Mouse (Mus musculus) lung, embryonic 16.5 days (tissue): ENCODE data around the gene Pla2g2f. TPM values are rescaled to one million over a fixed set of nuclear protein-coding genes. Genes with fewer than 3 reads are reported as not detected.

Experiments used
- ATAC-seq: fragments of 200-750 bp; cut with Nextera tagmentation; 2 replicates; pipeline ENCODE4 v1.8.0; 2017; ENCODE audit warnings: low read depth, mild to moderate bottlenecking, moderate library complexity
- H3K27ac ChIP-seq: fragments of 300-500 bp; sonication (generic); 2 replicates; pipeline ENCODE4 v1.5.1; 2014; ENCODE audit warnings: mild to moderate bottlenecking, control low read depth, low read length
- H3K27me3 ChIP-seq: fragments of 300-500 bp; sonication (generic); 2 replicates; pipeline ENCODE4 v1.6.1; 2014; ENCODE audit warnings: low read depth, low read length, mixed read lengths; ENCODE audit not compliant: control insufficient read depth, insufficient read depth
- H3K36me3 ChIP-seq: fragments of 300-500 bp; sonication (generic); 2 replicates; pipeline ENCODE4 v1.6.1; 2014; ENCODE audit warnings: low read length; ENCODE audit not compliant: control insufficient read depth, insufficient read depth
- H3K4me1 ChIP-seq: fragments of 300-500 bp; sonication (generic); replicated peaks from 2 replicates; pipeline ENCODE4 v1.6.1; 2014; ENCODE audit warnings: low read length, mixed read lengths; ENCODE audit not compliant: control insufficient read depth, insufficient read depth
- H3K4me2 ChIP-seq: fragments of 300-500 bp; sonication (generic); 2 replicates; pipeline ENCODE4 v1.6.1; 2014; ENCODE audit warnings: low read depth, low read length, control low read depth
- H3K4me3 ChIP-seq: fragments of 300-500 bp; sonication (generic); 2 replicates; pipeline ENCODE4 v1.5.1; 2014; ENCODE audit warnings: mild to moderate bottlenecking, low read length, control low read depth
- H3K9ac ChIP-seq: fragments of 300-500 bp; sonication (generic); 2 replicates; pipeline ENCODE4 v1.6.1; 2014; ENCODE audit warnings: low read length, control low read depth
- H3K9me3 ChIP-seq: fragments of 300-500 bp; sonication (generic); 2 replicates; pipeline ENCODE4 v1.6.1; 2016; ENCODE audit warnings: low read length; ENCODE audit not compliant: control insufficient read depth
- WGBS: fragments of 180-500 bp; shearing (Covaris S2); extraction: QIAGEN DNeasy Blood & Tissue Kit; methylation state at CpG from one replicate; pipeline ENCODE4 v1.1.7; 2014; 5-methylcytosine and 5-hydroxymethylcytosine counted together
- polyA plus RNA-seq: library from polyadenylated mRNA; unstranded; fragments of >200 nt; fragmentation: Nextera tagmentation; extraction: Ambion mirVana; gene quantifications from 2 replicates; pipeline ENCODE4 v1.2.1, GENCODE M21; 2015

Pla2g2f gene
- polyA plus RNA-seq, 1 experiment from 2014 or later, result not detected

DNA sequence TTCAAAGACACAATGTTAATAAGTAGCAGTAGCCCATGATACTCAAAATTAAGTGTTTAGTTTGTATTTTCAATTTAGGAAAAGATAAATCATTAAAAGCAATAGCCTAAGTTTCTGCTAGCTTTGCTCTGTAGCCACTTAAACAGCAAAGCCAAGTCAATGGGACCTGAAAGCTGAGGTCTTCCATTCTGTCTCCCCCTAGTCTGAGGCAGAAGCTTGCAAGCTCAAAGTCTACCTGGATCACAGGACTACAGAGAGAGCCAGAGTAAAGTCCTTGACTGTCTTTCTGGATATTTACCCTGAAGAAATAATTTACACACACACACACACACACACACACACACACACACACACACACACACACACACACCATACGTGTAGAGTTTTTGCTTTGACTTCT, 43.2 kb downstream of the Pla2g2f start:
- no peak overlapping the region for H3K4me3 ChIP-seq
- no peak overlapping the region for H3K9ac ChIP-seq
- ATAC-seq, result no peak
- no peaks in the 10 kb centered on the region for H3K9me3 ChIP-seq
- H3K36me3 ChIP-seq, result no peaks in the 10 kb centered on the region
- no peaks in the 10 kb centered on the region for H3K27me3 ChIP-seq
- no peaks in the 10 kb centered on the region for H3K4me1 ChIP-seq
- WGBS, result 53% methylated on average over 1 of the region's 1 CpGs
- H3K27ac ChIP-seq, result no peak overlapping the region
- H3K4me2 ChIP-seq, result no peak overlapping the region

DNA sequence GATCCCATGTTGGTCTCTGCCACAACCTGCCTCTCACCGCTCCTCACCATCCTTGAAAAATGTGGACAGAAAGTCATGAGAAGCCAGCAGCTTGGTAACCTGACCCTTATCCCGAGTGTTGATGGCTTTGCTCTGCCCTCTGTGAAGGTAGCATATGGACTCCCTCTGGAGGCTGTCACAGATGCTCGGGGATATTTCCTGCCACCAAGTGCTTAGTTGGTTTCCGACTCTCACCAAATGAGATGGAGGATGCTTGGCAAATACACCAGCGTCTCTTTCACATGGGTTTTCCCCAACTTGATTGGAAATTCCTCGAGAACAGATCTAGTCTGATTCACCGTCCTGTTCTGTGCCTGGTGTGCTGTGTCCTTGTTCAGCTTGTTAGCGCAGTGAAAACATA, 44.8 kb downstream of the Pla2g2f start:
- no peak for ATAC-seq
- 64% methylated on average over 8 of the region's 8 CpGs for WGBS

DNA sequence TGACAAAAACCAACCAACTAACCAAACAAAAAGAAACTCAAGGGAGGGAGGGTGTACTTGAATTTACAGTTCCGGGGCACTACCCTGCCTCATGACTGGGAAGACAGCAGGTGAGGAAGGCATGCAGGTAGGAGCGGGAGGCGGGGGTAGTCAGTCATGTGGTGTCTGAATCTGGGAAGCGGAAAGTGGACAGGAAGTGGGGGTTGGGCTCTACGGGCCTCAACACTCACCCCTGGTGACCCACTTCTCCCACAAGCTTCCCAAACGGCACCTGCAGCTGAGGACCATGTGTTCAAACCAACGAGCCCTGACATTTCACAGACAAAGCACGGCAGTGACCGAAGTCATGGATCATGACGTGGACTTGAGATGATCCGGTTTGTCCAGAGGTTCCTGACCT, 45.3 kb downstream of the Pla2g2f start:
- ATAC-seq, result no peak
- 72% methylated on average over 11 of the region's 11 CpGs for WGBS

More for the DNA sequence above, 44.8 kb downstream of the Pla2g2f start:
- no peak overlapping the region for H3K27ac ChIP-seq
- no peak overlapping the region for H3K4me3 ChIP-seq
- no peaks in the 10 kb centered on the region for H3K4me1 ChIP-seq
- H3K9me3 ChIP-seq, result no peaks in the 10 kb centered on the region
- no peaks in the 10 kb centered on the region for H3K27me3 ChIP-seq
- no peak overlapping the region for H3K4me2 ChIP-seq
- no peak overlapping the region for H3K9ac ChIP-seq
- no peaks in the 10 kb centered on the region for H3K36me3 ChIP-seq

DNA sequence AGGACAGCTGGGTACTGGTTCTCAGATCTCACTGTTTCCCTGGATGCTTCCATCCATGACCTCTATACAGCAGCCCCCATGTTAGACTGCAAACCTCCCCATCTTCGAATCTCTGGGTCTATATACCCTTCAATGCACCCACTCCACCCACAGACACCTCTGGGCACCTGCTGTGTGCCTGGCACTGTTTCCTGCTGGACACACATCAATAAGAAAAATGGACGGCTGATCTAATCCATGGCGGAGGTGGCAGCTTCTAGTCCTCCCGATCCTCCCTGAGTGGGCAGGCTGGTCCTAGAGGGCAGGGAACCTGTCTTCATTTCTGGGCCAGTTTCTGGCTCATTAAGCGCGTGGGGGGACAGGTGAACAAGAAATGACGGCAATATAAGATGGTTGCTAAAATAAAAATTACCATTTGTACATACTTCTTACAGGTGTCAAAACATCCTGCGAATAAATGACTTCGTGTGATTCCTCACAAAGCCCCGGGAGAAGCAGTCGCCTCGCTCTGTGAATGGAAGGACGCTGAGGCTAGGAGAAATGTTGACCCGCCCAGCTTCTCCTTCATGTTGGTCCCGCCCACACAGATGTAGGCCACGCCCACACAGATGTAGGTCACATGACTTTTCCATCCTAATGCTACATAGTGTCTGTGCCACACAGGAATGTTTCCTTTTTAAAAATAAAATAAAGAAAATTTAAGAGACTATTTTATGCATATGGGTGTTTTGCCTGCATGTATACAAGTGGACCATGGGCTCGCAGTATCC, 46.2 kb downstream of the Pla2g2f start:
- H3K4me2 ChIP-seq, result no peak overlapping the region
- H3K36me3 ChIP-seq, result no peaks in the 10 kb centered on the region
- 59% methylated on average over 17 of the region's 17 CpGs for WGBS
- H3K9me3 ChIP-seq, result no peaks in the 10 kb centered on the region
- H3K27ac ChIP-seq, result no peak overlapping the region
- H3K4me3 ChIP-seq, result no peak overlapping the region
- no peak for ATAC-seq
- H3K9ac ChIP-seq, result no peak overlapping the region
- no peaks in the 10 kb centered on the region for H3K27me3 ChIP-seq
- no peaks in the 10 kb centered on the region for H3K4me1 ChIP-seq

More for the DNA sequence above, 45.3 kb downstream of the Pla2g2f start:
- Histone ChIP-seq H3K4me3 (no peak overlapping the region), H3K9me3 (no peaks in the 10 kb centered on the region), H3K4me2 (no peak overlapping the region), H3K27me3 (no peaks in the 10 kb centered on the region), H3K27ac (no peak overlapping the region), H3K9ac (no peak overlapping the region), H3K36me3 (no peaks in the 10 kb centered on the region), H3K4me1 (no peaks in the 10 kb centered on the region)

DNA sequence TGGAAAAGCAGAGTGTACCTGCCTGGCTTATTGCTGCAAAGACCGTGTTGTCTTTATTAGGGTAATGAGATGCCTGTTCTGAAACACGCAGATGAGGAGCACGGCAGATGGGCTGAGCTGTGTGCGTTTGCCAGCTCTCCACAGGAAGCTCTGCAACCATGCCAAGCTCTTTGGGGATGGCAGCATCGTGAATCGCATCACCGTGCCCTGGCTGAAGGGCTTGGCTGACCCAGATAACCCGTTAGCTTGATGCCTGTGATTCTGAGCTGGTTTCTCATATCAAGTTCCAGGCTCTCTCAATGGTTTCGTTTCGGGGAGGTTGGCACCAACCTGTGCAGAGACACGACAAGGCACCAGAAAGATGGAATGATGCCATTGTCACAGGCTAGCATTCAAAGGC, 46.8 kb downstream of the Pla2g2f start:
- ATAC-seq, result no peak
- Histone ChIP-seq H3K36me3 (no peaks in the 10 kb centered on the region), H3K4me3 (no peak overlapping the region), H3K9ac (no peak overlapping the region), H3K27me3 (no peaks in the 10 kb centered on the region), H3K27ac (no peak overlapping the region), H3K4me1 (no peaks in the 10 kb centered on the region), H3K4me2 (no peak overlapping the region), H3K9me3 (no peaks in the 10 kb centered on the region)
- WGBS, result 80% methylated on average over 11 of the region's 11 CpGs

DNA sequence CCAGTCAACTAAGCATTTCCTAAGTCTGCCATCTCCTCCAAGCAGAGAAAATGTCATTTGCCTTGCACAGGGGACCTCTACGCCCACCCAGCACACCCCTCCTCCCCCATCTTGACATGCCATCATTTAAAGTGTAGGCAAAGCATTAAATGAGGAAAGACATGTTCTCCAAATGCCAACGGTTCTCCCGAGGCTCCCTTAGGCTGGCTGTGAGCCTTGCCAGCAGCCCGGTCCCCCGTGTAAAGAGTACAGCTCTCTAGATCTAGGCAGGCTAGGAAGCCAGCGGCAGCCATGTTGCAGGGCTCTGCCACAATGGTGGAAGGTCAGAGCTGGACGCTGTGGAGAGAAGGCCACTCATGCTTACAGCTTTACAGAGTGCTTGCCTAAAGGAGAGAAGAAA, 47.5 kb downstream of the Pla2g2f start:
- Histone ChIP-seq H3K9ac (no peak overlapping the region), H3K36me3 (no peaks in the 10 kb centered on the region), H3K4me2 (no peak overlapping the region), H3K9me3 (no peaks in the 10 kb centered on the region), H3K27ac (no peak overlapping the region), H3K27me3 (no peaks in the 10 kb centered on the region), H3K4me3 (no peak overlapping the region), H3K4me1 (no peaks in the 10 kb centered on the region)
- no peak for ATAC-seq
- 74% methylated on average over 7 of the region's 7 CpGs for WGBS

DNA sequence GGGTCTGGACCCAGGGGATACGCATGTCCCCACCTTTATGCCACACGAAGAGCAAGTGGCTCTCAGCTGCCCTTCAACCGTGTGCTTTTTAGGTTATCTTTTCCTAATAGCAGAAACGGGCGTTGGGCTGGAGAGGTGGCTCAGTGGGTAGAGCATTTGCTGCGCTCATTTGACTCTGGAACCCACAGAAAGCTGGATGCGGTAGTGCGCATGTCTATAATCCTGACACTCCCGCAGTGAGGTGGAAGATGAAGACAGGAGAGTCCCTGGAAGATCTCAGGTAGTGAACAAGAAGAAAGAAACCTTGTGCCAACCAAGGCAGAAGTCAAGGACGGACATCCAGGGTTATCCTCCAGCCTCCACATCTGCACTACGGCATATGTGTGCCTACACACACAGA, 48.2 kb downstream of the Pla2g2f start:
- Histone ChIP-seq H3K36me3 (no peaks in the 10 kb centered on the region), H3K9me3 (no peaks in the 10 kb centered on the region), H3K4me2 (no peak overlapping the region), H3K9ac (no peak overlapping the region), H3K27ac (no peak overlapping the region), H3K4me1 (no peaks in the 10 kb centered on the region), H3K27me3 (no peaks in the 10 kb centered on the region), H3K4me3 (no peak overlapping the region)
- no peak for ATAC-seq
- WGBS, result 79% methylated on average over 11 of the region's 11 CpGs

DNA sequence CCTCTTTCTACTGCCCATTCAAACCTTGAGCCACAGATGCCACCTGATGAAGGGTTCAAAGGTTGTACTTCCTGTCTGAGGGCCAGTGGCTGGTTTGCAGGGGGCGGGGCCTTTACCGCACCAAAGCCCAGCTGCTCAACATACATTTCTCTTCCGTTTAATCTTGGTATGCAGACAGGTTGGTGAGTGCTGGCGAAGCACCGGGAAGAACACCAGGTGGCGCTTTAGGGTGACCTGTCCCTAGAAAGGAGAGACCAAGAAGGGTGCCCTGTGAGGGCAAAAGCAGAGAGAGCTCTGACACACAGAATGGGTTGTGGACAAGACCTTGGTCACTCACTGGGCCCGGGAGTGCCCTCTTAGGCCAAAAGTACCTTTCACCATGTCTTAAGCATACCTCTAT, 48.8 kb downstream of the Pla2g2f start:
- no peaks in the 10 kb centered on the region for H3K27me3 ChIP-seq
- H3K4me2 ChIP-seq, result no peak overlapping the region
- 5% methylated on average over 7 of the region's 7 CpGs for WGBS
- no peak overlapping the region for H3K27ac ChIP-seq
- no peaks in the 10 kb centered on the region for H3K4me1 ChIP-seq
- no peak overlapping the region for H3K4me3 ChIP-seq
- H3K36me3 ChIP-seq, result no peaks in the 10 kb centered on the region
- peak; percentile 28; the same call in 1 of the 2 replicates for ATAC-seq
- no peaks in the 10 kb centered on the region for H3K9me3 ChIP-seq
- no peak overlapping the region for H3K9ac ChIP-seq

DNA sequence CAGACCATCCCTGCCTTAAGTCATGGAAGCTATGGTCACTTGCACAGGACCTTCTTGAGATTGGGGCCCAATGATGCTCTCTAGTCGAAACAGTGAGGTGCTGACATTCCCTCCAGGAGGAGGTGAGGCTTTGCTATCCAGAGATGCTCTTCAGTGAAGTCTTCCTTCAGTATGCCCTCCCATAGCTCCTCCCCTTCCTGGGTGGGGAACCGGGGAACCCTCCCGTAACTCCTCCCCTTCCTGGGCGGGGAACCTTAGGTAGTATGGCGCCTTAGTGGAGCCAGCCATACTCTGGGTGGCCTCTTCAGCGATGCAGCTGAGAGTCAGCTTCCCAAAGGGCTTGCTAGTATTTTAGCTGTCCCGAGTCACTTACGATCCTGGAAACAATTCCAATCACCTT, 50.8 kb downstream of the Pla2g2f start:
- Histone ChIP-seq H3K27ac (no peak overlapping the region), H3K9ac (no peak overlapping the region), H3K36me3 (no peaks in the 10 kb centered on the region), H3K27me3 (no peaks in the 10 kb centered on the region), H3K4me1 (no peaks in the 10 kb centered on the region), H3K9me3 (no peaks in the 10 kb centered on the region), H3K4me2 (no peak overlapping the region), H3K4me3 (no peak overlapping the region)
- WGBS, result 91% methylated on average over 8 of the region's 8 CpGs
- ATAC-seq, result no peak
